Mouse (Mus musculus) lung, postnatal 14 days (tissue): ENCODE results near the gene Lsamp.

ENCODE experiments used
- DNase-seq: peaks from one replicate; pipeline ENCODE4 v3.0.0; 2021

The Lsamp gene

DNA sequence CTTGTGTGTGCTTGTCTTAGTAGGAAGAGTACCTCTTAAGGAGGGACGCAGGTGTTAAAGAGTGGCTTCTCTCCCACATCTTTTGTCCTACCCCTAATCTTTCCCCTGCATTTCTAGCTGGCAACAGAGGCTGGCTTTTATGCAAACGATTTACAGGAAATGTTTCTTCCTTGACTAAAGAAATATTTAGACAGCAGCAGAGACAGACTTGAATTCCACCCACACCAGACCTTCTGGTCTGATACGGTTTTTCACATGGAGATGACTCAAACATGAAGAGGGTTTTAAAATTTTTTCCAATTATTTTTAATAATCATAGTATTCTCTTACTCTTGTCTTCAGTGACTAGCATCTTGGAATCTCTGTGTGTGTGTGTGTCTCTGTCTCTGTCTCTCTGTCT is 1333.8 kb downstream of the Lsamp start:
- no peak for DNase-seq

DNA sequence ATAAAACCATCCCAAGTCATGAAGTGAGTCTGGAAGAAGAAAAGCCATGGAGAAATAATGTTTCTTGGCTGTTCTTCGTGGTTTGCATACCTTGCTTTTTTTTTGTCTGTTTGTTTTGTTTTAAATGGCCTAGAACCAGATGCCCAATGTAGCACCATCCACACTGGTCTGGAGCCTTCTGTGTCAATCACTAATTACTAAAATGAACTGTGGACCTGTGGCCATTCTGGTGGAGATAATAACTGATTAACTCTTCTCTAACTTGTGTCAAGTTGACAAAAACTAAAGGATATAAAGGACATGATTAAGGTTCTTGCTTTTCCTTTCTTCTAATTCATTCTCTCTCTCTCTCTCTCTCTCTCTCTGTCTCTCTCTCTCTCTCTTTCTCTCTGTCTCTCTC is 1359.3 kb downstream of the Lsamp start:
- DNase-seq = no peak

DNA sequence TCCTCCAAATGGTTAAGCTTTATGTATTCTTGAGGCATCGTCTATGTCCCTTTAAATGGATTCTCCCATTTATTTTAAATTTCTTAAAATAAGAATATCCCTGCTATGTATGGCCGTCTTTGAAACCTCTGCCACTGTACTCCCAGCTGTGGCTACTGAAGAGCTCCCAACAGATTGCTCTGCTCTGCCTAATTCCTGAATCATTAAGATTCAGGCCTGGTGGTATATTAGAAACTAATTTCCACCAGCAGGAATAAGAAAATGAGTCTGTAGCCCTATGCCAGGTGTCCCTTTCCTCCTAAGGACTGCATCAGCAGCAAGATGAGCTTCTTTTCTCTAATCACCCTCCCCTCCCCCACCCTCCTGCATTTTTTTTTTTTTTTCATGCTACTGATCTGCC is 1381.0 kb downstream of the Lsamp start:
- DNase-seq = no peak

DNA sequence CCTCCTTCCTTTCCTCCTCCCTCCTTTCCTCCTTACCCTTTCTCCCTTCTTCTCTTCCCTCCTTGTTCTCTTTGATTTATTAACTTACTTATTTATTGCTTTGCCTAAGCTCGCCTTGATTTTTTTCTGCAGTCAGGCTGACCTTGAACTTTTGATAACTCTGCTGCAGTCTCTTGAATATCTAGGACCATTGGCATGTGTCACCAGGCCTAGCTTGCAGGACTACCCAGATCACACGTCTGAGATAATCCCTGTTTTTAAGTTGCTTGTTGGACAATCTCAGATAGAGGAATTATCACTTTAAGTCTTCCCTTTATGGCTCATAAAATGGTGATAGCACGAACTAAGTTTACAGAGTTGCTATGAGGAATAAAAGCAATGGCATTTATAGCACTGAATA is 1399.5 kb downstream of the Lsamp start:
- DNase-seq = no peak

DNA sequence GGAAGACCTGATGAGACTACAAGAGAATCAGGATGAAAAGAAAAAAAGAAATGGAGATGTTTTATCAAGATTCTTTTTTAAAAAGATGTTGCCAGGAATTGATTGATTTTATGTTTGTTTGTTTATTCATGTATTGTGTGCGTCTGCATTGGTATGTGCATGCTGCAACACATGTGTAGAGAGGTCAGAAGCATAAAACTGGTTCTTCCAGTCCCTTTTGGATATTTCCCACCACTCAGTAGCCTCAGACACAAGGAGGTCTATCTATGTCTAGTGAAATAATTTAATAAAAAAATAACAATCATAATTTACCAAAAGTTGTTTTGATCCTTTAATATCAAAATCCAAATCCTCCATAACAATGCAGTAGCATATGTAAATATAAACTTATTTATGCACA is 1400.1 kb downstream of the Lsamp start:
- no peak for DNase-seq

DNA sequence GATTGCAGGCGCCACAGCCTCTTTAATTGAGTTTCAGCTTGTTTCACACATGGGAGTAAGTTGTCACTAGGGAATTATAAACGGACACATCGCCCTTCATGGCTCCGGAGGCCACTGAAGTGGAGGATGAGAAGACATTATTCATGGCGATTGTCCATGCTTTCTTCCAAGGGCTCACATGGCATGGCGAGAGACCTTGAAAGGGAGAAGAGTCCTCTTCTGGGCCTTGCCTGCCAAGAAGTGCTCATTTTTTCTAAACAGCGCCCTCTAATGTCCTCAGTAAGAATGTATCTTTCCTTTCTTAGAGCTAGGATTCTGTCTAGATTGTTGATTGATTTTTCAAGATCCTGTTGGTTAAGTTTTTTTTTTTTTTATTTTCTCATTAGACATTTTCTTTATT is 1424.7 kb downstream of the Lsamp start:
- DNase-seq = no peak

DNA sequence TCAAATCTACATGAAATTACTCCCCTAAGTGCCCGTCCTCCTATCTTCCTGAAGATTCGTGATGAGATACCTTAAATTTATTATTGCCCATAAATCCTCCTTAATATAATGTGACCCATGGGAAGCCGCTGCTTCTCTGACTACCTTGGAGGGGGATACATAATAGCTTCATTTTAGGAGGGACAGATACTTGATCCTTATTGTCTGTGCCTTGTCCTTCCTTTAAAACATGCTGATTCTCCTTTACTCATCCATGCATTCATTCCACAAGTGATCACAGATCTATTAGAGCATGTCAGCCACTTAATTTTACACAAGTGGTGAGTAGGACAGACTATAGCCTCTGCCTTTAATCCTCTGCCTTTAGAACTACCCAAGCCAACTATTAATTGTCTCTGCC is 1426.5 kb downstream of the Lsamp start:
- DNase-seq = no peak

DNA sequence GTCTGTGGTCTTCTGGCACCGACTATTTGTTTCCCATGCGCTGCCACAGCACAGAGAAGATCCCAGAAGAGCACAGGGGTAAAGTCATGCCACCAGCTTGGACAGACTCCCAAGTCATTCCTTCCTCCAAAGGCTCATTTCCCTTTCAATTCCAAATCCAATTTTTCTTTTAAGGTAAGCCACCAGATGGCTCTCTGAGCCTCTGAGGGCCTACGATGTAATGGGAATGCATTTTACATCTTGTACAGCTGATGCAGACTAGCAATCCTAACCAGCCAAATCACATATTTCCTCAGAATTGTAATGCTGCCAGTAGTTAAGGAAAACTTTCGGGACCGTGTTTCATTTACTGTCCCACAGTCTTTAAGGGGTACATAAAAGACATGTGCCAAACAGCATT is 1433.2 kb downstream of the Lsamp start:
- DNase-seq = no peak

DNA sequence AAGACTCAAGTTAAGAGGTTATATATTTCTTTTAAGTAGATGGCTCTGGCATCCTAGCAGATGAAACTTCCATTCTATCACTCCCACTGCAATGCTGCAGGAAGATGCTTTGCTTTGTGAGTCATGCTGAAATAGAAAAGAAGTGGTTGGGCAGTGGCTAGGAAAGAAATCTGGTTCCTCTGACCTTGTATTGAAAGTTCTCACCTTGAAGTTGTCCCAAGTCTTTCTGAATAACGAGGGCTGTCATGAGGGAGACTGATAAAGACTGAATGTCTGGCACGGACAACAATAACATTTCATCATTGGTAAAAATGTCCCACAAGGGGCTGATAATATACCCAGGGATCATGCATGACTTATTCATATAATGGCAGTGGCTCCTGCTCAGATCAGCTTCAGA is 1483.2 kb downstream of the Lsamp start:
- DNase-seq = no peak

DNA sequence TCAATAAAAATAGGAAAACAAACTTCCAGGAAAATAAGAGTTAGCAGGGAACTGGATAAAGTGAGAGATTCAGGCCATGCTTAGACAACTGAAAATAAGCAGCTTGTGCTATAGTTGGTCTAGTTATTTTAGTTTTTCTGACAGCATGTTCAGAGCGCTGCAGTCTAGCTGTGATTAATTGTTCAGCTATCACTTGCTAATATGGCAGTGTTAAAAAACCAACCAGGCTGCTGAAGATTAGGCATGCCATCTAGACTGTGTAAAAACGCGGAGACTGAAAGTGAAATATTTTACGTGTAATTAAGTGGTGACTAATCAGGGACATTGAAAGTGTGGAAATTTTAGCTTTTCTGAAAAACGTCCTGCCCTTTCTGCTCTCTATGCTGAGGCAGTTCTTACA is 1494.5 kb downstream of the Lsamp start:
- no peak for DNase-seq

DNA sequence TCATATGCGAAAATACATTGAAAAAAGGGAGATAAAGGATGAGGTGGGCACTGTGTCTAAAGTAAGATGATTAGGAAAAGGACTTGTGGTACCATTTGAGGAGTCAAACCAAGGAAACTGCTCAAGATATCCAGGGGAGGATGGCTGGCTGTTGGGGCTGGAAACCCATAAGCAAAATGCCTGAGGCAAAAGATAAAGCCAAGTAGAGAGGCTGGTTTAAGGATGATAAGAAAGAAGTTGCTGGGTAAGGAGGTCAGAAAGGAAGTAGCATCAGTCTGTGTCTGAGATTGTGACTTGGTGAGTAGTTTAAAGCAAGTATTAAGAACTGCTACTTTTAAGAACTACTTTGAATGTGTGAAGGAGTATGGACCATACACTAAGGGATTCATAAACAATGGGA is 1497.7 kb downstream of the Lsamp start:
- DNase-seq = no peak

DNA sequence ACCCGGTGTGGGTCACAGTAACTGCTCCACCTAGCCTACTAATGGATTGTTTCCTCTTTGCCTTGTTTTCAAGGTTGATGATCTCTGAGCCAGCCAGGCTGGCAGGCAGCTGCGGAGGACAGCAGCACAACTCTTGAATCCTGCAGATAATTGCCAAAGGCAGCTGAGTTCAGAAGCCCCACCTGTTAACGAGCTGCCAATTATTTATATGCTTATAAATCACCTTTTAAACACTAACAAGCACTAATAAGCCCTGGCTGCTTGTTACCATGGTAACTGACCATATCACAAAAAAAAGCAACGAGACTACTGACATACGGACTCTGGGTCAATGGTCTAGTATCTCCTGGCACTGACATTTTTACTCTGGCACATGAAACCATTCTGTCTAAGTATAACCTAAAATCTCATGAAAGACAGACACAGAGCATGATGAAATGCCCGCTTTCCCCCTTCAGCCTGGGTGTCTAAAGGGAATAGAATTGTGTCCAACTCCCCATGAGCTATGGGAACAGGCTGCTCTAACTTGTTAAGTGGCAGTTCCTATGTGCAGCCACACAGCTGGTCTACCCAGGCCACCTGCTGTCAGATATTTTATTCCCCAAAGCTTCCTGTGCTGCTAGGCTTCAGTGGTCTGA is 1526.9 kb downstream of the Lsamp start:
- no peak for DNase-seq

DNA sequence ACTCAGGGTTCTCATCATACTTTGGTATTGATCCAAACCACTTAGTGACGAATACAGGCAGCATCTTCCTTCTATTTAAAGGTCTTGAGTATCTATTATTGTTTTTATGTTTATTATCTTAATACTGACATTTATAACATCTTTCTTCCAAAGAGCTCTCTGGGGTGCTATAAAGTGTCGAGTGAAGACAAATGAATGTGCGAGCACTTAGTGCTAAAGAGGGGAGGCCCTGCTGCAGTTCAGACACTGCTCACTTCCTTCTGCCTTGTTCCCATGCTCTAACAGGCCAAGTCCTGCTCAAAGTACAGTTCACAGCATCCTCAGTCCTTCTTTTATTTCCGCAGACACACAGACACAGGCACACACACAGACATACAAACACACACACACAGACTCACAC is 1537.4 kb downstream of the Lsamp start:
- DNase-seq = no peak

DNA sequence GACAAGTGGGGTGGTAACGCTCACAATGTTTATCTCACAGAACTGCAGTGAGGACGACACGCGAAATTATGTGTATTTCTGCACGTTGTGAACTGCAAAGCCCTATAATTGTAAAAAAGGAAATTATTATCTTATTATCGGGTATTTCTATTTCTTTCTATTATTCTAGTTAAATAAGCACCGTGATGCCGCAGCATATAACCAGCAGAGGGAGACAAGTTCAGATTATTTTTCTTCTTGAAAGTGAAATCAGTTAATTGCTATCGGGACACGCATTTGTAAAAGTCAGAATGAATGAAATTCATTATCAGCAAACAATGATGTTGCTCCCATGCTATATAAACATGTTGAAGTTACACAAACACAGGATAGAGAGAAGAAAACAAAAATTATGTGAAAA is 1540.1 kb downstream of the Lsamp start:
- DNase-seq = no peak

DNA sequence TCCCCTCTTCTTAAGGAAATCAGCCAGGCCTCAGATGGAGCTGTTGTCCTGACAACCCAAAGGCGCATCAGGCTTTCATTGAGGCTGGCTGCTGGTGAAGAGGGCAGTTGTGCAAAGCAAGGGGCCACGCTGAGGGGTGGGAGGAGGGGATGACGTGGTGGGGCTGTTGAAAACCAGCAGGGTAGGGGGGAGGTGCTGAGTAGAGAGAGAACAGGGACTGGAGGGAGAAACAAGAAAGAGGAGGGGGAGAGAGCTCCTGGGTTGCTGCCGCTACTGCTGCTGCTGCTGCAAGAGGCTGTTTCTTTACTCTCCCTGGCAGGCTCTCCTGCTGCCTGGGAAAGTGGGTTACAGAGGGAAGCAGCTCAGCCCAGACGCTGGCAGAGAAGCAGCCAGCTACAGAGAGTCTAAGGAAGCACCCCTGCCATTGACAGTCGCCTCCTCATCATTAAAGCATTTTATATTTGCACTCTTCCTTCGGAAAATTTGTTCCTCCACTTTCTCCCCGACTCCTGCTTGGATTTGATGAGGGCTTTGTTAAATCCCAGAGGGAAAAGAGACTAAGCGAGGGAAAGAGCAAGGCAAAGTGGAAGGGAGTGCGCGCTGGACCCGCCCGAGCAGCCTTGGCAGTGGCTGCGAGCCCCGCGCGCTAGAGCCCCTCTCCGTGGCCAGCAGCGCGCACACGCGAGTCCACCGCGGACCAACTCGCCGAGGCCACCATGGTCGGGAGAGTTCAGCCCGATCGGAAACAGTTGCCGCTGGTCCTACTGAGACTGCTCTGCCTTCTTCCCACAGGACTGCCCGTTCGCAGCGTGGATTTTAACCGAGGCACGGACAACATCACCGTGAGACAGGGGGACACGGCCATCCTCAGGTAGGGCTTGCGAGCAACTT is 1548.7 kb downstream of the Lsamp start:
- DNase-seq = no peak

DNA sequence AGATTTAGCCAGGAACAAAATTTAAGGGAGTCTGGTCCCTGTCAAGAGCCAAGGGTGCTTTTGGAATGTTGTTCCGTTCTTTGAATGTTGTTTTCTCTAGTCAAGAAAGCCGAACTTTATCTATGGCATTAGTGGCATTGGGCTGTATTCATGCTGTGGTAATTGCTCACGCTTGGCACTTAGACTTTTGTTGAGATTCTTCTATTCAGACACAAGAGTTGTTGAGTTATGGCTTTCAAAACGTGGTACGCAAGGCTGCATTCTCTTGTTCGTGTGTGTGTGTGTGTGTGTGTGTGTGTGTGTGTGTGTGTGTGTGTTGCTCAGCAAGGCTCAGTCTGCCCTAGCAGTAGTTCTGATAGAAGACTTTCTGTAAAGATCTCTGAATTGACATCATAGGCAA is 1549.5 kb downstream of the Lsamp start:
- DNase-seq = no peak

DNA sequence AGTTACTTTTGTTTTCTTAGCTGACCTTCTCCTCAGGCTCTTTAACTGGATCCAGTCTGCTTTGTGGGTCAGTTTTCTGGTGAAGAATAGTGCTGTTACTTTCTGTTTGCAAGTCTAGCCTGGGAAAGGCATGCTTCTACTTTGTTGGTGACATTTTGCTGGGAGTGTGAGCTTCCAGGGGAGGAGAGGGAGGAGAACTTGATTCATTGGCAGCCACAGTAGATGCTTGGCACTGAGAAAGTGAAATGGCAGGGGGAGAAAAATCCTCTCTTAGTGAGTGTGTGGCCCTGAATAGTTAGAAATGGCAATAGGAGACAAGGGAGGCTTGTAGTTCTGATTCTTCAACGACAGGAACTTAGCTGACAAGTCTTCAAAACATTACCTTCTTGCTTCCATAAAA is 1551.6 kb downstream of the Lsamp start:
- no peak for DNase-seq

DNA sequence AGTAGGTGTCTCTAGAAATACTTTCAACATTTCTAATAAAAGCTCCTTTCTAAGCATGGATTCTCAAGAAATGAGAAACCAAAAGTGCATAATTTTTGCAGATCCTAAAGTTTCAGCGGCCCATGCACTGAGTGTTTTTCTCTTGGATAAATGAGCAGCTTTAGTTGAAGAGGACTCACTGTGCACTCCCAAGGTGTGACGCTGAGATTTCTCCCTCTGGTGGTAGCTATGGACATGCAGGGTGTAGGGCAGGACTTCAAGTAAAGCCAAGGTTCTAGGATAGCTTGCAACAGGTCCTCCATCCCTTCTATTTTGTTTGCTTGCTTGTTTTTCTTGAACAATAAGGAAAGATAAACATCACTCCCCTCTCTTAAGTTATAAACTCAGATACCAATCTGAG is 1558.5 kb downstream of the Lsamp start:
- DNase-seq = no peak

DNA sequence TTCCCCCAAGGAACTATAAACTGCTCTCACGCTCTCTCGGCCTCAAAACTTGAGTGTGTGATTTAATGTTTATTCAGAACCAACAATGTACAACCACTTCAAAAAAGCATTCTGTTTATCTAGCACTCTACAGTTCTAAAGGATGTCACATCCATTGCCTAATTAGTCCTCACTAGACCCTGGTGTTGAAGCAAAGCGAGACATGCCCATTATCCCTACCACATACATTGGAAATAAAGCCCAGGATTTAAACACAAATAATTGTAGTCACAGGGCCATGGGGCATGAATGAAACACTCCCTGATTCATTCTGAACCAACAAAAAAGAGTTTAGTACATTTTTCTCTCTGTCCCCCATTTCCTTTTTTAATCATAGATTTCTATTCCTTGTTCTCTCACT is 1567.0 kb downstream of the Lsamp start:
- no peak for DNase-seq

DNA sequence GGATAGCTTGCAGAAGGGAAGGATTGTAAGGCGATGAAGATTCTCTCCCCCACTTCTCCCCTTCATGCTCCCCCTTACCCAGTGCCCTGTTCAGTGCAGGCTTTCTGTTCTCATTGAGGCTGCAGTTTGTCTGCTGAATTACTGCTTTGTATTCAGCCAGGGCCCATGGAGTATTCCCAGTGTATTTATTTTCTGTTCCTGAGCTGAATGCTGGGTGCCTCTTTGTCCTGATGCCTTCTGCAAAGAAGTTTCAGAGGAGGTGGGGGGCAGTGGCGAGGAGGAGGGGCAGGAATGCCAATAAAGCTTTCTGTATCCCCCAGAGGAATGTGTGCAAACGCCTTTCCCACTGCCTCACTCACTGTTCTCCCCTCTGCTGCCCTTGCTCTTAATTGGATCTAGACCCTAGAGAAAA is 1567.7 kb downstream of the Lsamp start:
- no peak for DNase-seq

DNA sequence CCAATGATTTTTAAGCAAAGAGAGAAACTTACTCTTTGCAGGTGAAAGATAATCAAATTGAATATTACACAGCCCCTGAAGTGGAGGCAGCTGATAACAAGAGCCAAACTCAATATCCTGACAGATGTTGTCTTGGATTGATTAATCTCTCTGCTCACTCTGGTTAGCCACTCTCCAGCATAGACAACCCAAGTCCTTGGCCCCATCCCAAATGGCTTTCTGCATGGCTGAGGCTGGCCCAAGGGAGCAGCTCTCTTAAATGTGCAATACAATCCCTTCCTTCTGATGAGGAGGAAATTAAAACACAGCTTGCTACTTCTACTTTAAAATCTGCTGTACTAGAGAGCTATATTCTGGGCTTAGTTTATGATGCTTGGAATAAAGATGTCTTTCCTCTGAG is 1572.9 kb downstream of the Lsamp start:
- DNase-seq = no peak

DNA sequence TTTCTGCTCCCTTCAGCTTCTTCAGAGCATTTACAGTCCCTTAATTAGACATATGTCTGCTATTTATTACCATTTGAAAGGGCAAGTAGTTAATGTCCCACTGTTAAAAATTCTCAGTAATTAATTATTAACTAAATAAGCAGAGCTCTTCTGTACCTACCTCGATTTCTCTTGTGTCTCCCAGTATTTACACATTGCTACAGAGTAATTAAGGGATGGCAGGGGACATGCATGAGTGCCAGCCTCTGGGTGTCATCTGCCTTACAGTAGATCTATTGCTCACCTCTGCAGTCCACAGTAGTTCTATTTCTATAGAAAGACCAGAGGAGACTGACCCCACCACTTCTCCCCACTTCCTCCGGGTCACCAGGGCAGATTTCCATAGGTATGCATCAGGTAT is 1581.1 kb downstream of the Lsamp start:
- no peak for DNase-seq

DNA sequence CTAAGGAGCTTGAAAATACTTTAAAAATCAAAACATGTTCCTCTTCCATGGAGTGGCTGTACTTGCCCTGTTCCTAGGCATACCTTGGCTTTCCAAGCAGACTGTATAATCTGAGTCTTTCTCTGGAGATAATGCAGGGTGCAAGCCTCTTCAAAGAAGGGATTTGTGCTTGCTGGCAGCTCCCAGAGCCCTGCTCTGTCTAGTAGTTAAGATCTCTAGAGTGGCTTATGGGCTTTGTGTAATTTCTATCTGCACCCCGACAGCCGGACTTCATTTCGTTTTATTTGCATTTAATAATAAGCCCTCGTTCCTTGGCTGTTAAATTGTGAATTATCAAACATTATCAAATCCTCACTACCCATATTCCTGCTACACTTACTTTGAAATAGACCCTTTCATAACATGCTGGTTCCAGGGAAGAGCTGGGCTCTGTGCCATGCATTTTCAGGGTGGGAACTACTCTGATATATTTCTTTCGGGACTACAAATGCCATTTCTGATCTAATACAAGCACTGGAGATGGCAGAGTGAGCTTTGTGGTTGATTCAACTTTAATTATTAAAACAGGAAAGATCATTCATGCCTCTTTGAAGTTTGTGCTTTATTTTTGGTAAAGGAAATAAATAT is 1604.6 kb downstream of the Lsamp start:
- no peak for DNase-seq

DNA sequence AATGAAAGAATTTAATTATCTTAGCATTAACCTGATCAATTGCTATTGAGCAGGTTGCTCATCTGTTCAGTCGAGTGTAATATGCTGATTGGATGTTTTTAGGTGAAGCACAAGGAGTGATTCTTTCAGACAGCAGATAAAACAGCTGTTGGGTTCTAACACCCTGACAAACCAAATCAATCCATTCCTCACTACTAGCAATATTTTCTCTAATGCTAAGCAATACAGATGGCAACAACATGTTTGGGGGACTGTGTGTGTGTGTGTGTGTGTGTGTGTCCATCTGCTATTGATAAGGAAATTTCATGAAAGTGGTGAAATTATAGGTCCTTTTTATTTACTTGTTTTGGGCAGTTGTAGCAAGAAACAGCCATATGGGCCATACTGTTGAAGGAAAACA is 1628.1 kb downstream of the Lsamp start:
- no peak for DNase-seq
